Mouse (Mus musculus) heart, postnatal 36 days (tissue): ENCODE results near the gene Hsd17b2. TPM values are rescaled to one million over a fixed set of nuclear protein-coding genes. Genes with fewer than 3 reads are reported as not detected.

ENCODE experiments used
- DNase-seq, 2 experiments: peaks; one replicate each; pipeline ENCODE4 v3.0.0; 2021 to 2022
- intact Hi-C: fragments of 180-260 bp; cut with DNase I; formaldehyde crosslinking; loops from one replicate; pipeline ENCODE4 v1.15.1; 2025
- total RNA-seq, 2 experiments: library from RNA; stranded (reverse); gene quantifications; 2 replicates each; pipeline ENCODE4 v1.2.3; 2021

Hsd17b2 gene
- not detected for total RNA-seq

DNA sequence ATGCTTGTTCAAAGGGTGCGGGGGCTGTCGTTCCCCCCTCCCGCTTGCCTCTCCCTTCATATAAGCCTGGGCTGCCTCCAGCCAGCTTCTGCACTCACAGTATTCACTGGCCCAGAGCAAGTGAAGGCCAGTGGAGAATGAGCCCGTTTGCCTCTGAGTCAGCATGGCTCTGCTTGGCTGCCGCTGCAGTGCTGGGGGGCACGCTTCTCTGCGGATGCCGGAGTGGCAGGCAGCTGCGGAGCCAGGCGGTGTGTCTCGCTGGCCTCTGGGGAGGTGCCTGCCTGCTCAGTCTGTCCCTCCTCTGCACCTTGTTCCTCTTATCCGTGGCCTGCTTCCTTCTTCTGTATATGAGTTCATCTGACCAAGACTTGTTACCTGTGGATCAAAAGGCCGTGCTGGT, at the start of gene Hsd17b2:
Gene Hsd17b2, plus strand, starts transcription at position 46 of the 400 bp plus-strand sequence.
- intact Hi-C loops = no loop called here

GRCm38 (mm10) chr8:117652318-117652717, 49.4 kb upstream of the Hsd17b2 start:
- no peak for DNase-seq

More for the DNA sequence above, at the start of gene Hsd17b2:
- no peak for DNase-seq

DNA sequence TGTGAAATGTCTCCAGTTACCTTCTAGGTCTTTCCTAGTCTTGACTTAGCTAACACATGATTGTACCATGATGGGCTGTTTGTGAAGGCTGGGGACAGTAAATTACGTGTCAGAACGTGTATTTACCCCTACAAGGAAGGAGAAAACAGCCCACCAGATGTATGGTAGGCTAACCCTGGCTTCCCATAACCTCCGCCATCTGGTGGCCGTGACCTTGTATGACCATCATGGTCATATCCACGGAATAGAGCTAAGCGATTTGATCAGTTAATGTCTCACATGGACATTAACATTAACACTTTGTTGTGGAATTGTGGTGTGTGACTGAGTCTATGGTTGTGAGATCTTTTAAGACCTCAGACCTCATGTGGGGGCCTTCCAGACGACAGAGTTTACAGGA, 42.7 kb upstream of the Hsd17b2 start:
- no peak for DNase-seq
- intact Hi-C loops = no loop called here

More at GRCm38 (mm10) chr8:117652318-117652717, 49.4 kb upstream of the Hsd17b2 start:
- intact Hi-C loops = no loop called here

GRCm38 (mm10) chr8:117660358-117661031, 41.2 kb upstream of the Hsd17b2 start:
- no peak for DNase-seq
- intact Hi-C loops = no loop called here

DNA sequence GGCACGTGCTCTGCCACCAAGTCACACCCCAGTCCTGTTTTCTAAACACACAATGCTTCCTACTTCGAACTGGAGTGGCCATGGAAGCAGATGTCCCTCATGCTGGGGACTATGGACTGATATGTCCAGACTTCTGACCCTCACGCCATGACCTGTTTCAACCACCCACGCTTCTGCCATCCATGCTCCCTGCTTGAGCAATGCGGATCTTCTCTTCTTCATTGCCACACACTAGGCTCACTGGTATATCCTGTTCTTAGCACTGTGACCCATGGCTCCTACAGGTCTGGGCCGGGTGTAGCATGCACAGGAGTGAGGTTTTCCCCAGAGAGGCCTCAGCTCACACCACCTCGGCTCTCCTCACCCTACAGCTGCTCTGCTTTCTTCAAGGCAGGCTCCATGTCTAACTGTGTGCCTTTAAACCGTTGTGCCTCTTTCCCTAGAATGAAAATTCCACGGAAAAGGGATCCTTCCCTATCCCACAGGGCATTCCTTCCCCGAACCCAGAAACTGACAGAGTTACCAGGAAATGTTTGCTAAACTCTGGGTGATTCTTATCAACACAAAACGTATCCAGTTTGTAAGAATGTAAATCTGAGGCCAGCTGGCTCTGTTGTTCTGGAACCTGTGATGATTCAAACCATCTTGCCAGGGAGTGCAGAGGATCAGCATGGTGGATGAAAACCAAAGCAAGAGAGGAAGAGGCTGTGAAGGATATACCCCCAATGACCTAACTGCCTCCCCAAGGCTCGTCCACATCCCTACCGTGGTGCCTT, 34.2 kb upstream of the Hsd17b2 start:
- intact Hi-C loops = no loop called here
- DNase-seq = no peak

DNA sequence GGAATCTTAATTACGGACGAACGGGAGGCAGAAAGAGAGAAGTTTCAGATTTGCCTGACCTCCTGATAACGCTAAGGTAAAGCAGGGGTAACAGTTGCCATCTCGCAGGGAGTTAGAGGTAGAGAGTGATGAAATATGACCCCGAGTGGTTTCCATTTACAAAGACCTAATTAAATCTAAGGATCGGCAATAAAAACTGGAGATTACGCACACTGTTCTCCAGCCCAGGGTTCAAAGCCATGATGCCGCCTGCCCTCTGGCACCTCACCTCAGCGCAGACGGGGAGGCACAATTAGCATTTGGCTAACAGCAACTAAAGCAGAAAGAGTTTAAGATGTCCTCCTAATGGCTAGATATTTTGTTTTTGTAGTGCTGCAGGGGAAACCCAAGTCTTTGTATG, 31.2 kb upstream of the Hsd17b2 start:
- no peak for DNase-seq
- intact Hi-C loops = no loop called here

- intact Hi-C loops = no loop called here
- no peak for DNase-seq
Observed at GRCm38 (mm10) chr8:117672558-117672957, 29.1 kb upstream of the Hsd17b2 start.

DNA sequence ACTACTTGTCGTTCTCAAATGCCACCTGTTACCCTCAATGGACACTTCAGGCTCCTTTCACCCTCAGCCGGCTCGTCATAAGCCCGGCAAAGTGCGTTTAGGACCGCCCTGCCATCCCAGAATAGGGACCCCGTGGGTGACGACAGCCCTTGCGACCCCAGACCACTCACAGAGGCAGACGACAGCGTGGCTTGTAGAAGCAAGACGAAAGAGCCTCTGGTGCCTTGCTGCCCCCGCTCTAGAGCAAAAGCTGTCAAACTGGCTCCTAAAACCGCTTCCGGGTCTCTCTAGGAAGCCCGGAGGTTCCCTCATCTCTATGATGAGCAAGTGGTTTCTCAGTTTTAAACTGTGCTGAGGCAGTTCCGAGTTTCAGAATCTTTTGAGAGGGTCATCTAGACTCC, 28.3 kb upstream of the Hsd17b2 start, which contains the start of gene Sdr42e1:
Gene Sdr42e1, minus strand, starts transcription at position 260 of the 401 bp plus-strand sequence.
- intact Hi-C loops = no loop called here
- peak; percentile 48 to 56 for DNase-seq

DNA sequence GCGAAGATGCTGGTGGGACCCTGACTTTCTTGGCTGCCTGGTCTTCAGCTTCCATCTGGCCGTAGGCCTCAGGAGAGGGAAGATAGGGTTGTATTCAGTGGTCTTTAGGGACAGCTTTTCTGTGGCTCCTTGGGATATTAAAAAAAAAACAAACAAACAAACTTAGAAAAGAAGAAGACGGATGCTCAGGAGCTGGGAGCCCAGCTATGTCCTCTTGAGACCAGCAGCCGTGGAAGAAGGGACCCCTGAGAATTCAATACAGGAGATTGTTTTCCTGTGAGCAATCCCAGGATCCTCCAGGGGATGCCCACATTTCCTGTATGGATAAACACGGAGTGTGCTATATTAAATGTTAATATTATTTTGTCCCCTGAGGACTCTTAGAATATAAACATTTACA, 26.5 kb upstream of the Hsd17b2 start:
- DNase-seq = no peak
- intact Hi-C loops = no loop called here

DNA sequence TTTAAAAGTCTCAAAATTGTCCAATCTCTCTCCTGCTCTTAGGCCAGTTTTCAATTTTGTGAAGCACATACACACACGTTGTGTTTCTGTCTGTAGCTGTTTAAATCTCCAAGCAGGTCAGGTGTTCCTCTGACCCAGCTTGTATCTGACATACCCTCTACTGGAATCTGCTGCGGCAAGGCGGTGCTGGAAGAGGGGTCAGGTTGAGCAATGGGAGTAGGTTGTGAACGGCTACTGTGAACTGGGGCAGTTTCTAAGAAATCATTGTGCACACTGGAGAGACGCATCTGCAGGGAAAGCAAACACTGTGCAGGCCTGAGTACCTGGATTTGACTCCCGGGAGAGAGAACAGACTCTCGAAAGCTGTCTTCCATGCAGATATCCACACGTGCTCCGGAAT, 25.2 kb upstream of the Hsd17b2 start:
- DNase-seq = no peak
- intact Hi-C loops = no loop called here

GRCm38 (mm10) chr8:117677011-117677410, 24.7 kb upstream of the Hsd17b2 start:
- DNase-seq = no peak
- intact Hi-C loops = no loop called here

DNA sequence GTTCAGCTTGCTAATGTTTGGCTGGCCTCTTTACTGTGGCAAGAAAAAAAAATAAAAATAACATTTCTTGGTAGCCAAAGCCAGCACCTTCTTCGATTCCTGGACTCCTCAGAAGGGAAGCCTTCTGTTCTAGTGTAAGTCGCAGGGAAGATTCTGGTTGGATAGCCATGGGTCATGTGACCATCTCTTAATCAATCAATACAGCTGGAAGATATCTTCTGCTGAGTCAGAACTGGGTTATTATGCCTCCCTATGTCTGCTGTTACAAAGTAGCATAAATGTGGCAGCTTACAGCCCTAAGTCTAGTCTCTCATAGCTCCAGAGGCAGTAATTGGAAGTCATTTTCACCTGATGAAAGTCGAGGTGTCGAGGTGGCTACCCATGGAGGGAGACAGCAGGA, 23.1 kb upstream of the Hsd17b2 start:
- DNase-seq = no peak
- intact Hi-C loops = no loop called here

GRCm38 (mm10) chr8:117683925-117684472, 17.7 kb upstream of the Hsd17b2 start:
- intact Hi-C loops = no loop called here
- no peak for DNase-seq

GRCm38 (mm10) chr8:117684504-117684903, 17.2 kb upstream of the Hsd17b2 start:
- DNase-seq = no peak
- intact Hi-C loops = no loop called here

DNA sequence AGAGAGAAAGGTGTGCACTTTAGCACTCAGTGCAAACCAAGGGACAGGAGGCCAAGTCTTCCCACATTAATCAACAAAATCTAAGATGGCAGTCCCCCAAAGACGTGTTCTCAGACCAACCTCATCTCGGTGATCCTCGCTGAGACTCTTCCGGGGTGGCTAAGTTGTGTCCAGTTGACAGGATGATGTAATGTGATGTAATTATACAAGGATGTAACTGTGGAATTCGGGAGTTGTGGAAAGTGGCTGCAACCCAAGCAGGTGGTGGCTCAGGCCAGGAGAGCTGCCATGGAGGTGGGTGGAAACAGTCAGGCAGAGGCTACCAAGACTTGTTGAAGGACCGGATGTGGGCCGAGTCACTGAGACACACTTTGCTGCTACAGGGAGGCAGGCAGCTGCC, 13.8 kb upstream of the Hsd17b2 start:
- intact Hi-C loops = no loop called here
- DNase-seq = no peak

- intact Hi-C loops = no loop called here
Observed at GRCm38 (mm10) chr8:117692131-117692530, 9.6 kb upstream of the Hsd17b2 start.

GRCm38 (mm10) chr8:117695636-117696035, 6.1 kb upstream of the Hsd17b2 start:
- DNase-seq = no peak
- intact Hi-C loops = no loop called here

More at GRCm38 (mm10) chr8:117692131-117692530, 9.6 kb upstream of the Hsd17b2 start:
- no peak for DNase-seq

- peak; percentile 10 to 40 for DNase-seq
- intact Hi-C loops = no loop called here
Observed at GRCm38 (mm10) chr8:117697248-117697647, 4.5 kb upstream of the Hsd17b2 start.

GRCm38 (mm10) chr8:117700699-117701098, 1.0 kb upstream of the Hsd17b2 start:
- DNase-seq = no peak
- intact Hi-C loops = no loop called here

DNA sequence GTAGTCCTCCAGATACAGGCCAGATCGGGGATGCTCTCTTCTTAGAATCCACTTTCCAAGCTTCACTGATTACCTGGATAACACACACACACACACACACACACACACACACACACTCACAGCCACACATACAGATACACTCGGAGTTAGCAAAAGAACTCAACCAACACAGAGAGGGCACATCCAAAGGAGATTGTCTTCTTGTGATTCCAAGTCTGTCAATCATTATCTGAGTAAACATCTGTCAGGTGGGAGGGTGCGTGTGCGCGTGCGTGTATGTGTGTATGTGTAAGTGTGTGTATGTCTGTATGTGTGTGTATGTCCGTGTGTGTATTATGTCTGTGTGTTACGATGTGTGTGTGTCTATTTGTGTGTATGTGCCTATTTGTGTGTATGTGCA, 458 bp upstream of the Hsd17b2 start:
- intact Hi-C loops = no loop called here
- no peak for DNase-seq

DNA sequence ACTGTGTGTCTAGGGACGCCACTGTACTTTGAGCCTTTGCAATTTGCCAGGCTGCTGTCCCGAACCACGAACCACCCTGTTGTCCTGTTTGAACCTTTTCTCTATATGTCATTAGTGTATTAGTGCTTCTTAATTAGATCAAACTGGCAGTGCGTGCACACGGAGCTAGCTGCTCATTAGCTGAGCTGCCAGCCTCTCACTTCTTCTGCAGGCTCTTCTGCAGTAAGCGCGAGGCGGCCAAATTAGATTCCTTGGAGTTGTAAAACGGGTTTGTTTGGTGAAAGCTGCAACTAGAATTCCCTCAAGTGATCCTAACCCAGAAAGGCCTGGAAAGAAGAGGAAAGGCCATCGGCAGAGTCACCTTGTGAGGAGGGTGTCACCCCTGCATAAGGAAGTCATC, 997 bp downstream of the Hsd17b2 start:
- no peak for DNase-seq
- intact Hi-C loops = no loop called here

DNA sequence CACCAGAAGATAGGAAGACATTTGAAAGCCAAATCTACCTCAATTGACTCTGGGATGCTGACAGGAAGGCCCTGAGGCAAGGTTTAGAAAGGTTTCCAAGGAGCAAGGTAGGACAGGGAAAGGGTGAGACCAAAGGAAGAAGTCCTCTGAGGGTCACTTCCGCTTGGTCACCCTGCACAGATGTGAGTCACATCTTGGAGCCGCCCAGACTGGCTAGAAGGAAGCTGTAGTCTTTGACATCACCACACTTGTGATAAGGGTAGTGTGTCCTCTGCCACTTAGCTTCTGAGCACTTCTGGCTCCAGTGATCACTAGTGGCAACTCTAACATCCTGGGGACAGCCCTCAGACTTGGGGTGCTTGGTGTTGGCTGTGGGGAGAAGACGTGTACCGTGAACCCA, 4.4 kb downstream of the Hsd17b2 start:
- intact Hi-C loops = no loop called here
- DNase-seq = no peak
